Mouse (Mus musculus): ENCODE measurements at regions not wholly inside any gene's neighbourhood (a gene's known extent, or its start where the extent isn't known, plus 50 kb on each side); places are given as distances from the start of the nearest gene placed in this dataset.

- H3K36me3 ChIP-seq (ENCODE audit: control insufficient read depth, insufficient read depth, low read length) = no peaks in the 10 kb centered on the region
Observed at GRCm38 (mm10) chr14:45796665-45797319, 138.8 kb upstream of the Ddhd1 start.

GRCm38 (mm10) chr14:45797320-45797696 is 139.4 kb upstream of the Ddhd1 start:
- whole genome bisulfite sequencing = 93% methylated on average over 4 of the region's 4 CpGs
- DNase-seq (no peak), ATAC-seq (ENCODE audit: low FRiP score, low TSS enrichment) (no peak)
- Histone ChIP-seq H3K4me3 (replicated peaks; ENCODE audit: low read depth, low read length) (no peak overlapping the region), H3K27me3 (ENCODE audit: control insufficient read depth, insufficient read depth, low read length) (no peaks in the 10 kb centered on the region), H3K9me3 (ENCODE audit: control insufficient read depth, low read length) (no peaks in the 10 kb centered on the region), H3K27ac (replicated peaks; ENCODE audit: low read depth, low read length) (no peak overlapping the region), H3K9ac (replicated peaks; ENCODE audit: low read length) (no peak overlapping the region), H3K36me3 (ENCODE audit: control insufficient read depth, insufficient read depth, low read length) (no peaks in the 10 kb centered on the region), H3K4me1 (ENCODE audit: control insufficient read depth, insufficient read depth, low read length) (no peaks in the 10 kb centered on the region), H3K4me2 (ENCODE audit: low read length) (no peak overlapping the region)

More at GRCm38 (mm10) chr14:45796665-45797319, 138.8 kb upstream of the Ddhd1 start:
- Histone ChIP-seq H3K4me3 (replicated peaks; ENCODE audit: low read depth, low read length) (no peak overlapping the region), H3K27me3 (ENCODE audit: control insufficient read depth, insufficient read depth, low read length) (no peaks in the 10 kb centered on the region), H3K4me1 (ENCODE audit: control insufficient read depth, insufficient read depth, low read length) (no peaks in the 10 kb centered on the region), H3K4me2 (ENCODE audit: low read length) (no peak overlapping the region), H3K9ac (replicated peaks; ENCODE audit: low read length) (no peak overlapping the region), H3K27ac (replicated peaks; ENCODE audit: low read depth, low read length) (no peak overlapping the region), H3K9me3 (ENCODE audit: control insufficient read depth, low read length) (no peaks in the 10 kb centered on the region)
- 81% methylated on average over 10 of the region's 10 CpGs for WGBS
- DNase-seq (no peak), ATAC-seq (ENCODE audit: low FRiP score, low TSS enrichment) (no peak)

- 92% methylated on average over 2 of the region's 2 CpGs for WGBS
- H3K4me1 ChIP-seq (ENCODE audit: control insufficient read depth, insufficient read depth, low read length) = no peaks in the 10 kb centered on the region
- no peak for ATAC-seq (ENCODE audit: low FRiP score, low TSS enrichment)
Observed at GRCm38 (mm10) chr14:45799286-45799685, 141.3 kb upstream of the Ddhd1 start.

GRCm38 (mm10) chr14:45805950-45806349 is 148.0 kb upstream of the Ddhd1 start:
- H3K9ac ChIP-seq (replicated peaks; ENCODE audit: low read length) = no peak overlapping the region
- H3K9me3 ChIP-seq (ENCODE audit: control insufficient read depth, low read length) = no peaks in the 10 kb centered on the region
- 86% methylated on average over 3 of the region's 3 CpGs for WGBS
- no peaks in the 10 kb centered on the region for H3K4me1 ChIP-seq (ENCODE audit: control insufficient read depth, insufficient read depth, low read length)
- no peaks in the 10 kb centered on the region for H3K36me3 ChIP-seq (ENCODE audit: control insufficient read depth, insufficient read depth, low read length)
- H3K4me3 ChIP-seq (replicated peaks; ENCODE audit: low read depth, low read length) = no peak overlapping the region
- DNase-seq (no peak), ATAC-seq (ENCODE audit: low FRiP score, low TSS enrichment) (no peak)
- no peak overlapping the region for H3K4me2 ChIP-seq (ENCODE audit: low read length)
- no peak overlapping the region for H3K27ac ChIP-seq (replicated peaks; ENCODE audit: low read depth, low read length)
- no peaks in the 10 kb centered on the region for H3K27me3 ChIP-seq (ENCODE audit: control insufficient read depth, insufficient read depth, low read length)

More at GRCm38 (mm10) chr14:45799286-45799685, 141.3 kb upstream of the Ddhd1 start:
- Histone ChIP-seq H3K9me3 (ENCODE audit: control insufficient read depth, low read length) (no peaks in the 10 kb centered on the region), H3K9ac (replicated peaks; ENCODE audit: low read length) (no peak overlapping the region), H3K27me3 (ENCODE audit: control insufficient read depth, insufficient read depth, low read length) (no peaks in the 10 kb centered on the region), H3K4me3 (replicated peaks; ENCODE audit: low read depth, low read length) (no peak overlapping the region), H3K27ac (replicated peaks; ENCODE audit: low read depth, low read length) (no peak overlapping the region), H3K36me3 (ENCODE audit: control insufficient read depth, insufficient read depth, low read length) (no peaks in the 10 kb centered on the region), H3K4me2 (ENCODE audit: low read length) (no peak overlapping the region)
- DNase-seq = no peak

- Histone ChIP-seq H3K27ac (replicated peaks; ENCODE audit: low read depth, low read length) (no peak overlapping the region), H3K9ac (replicated peaks; ENCODE audit: low read length) (no peak overlapping the region), H3K4me3 (replicated peaks; ENCODE audit: low read depth, low read length) (no peak overlapping the region), H3K27me3 (ENCODE audit: control insufficient read depth, insufficient read depth, low read length) (no peaks in the 10 kb centered on the region), H3K4me1 (ENCODE audit: control insufficient read depth, insufficient read depth, low read length) (no peaks in the 10 kb centered on the region), H3K9me3 (ENCODE audit: control insufficient read depth, low read length) (no peaks in the 10 kb centered on the region), H3K36me3 (ENCODE audit: control insufficient read depth, insufficient read depth, low read length) (no peaks in the 10 kb centered on the region), H3K4me2 (ENCODE audit: low read length) (no peak overlapping the region)
- DNase-seq (no peak), ATAC-seq (ENCODE audit: low FRiP score, low TSS enrichment) (no peak)
- WGBS = 88% methylated on average over 7 of the region's 7 CpGs
Observed at GRCm38 (mm10) chr14:45806726-45807280, 148.9 kb upstream of the Ddhd1 start.

GRCm38 (mm10) chr14:45807767-45808166 is 149.8 kb upstream of the Ddhd1 start:
- Histone ChIP-seq H3K9me3 (ENCODE audit: control insufficient read depth, low read length) (no peaks in the 10 kb centered on the region), H3K4me2 (ENCODE audit: low read length) (no peak overlapping the region), H3K27me3 (ENCODE audit: control insufficient read depth, insufficient read depth, low read length) (no peaks in the 10 kb centered on the region), H3K4me3 (replicated peaks; ENCODE audit: low read depth, low read length) (no peak overlapping the region), H3K27ac (replicated peaks; ENCODE audit: low read depth, low read length) (no peak overlapping the region), H3K9ac (replicated peaks; ENCODE audit: low read length) (no peak overlapping the region), H3K36me3 (ENCODE audit: control insufficient read depth, insufficient read depth, low read length) (no peaks in the 10 kb centered on the region), H3K4me1 (ENCODE audit: control insufficient read depth, insufficient read depth, low read length) (no peaks in the 10 kb centered on the region)
- ATAC-seq (ENCODE audit: low FRiP score, low TSS enrichment) (no peak), DNase-seq (no peak)
- WGBS = 94% methylated on average over 7 of the region's 7 CpGs

GRCm38 (mm10) chr14:45809491-45809890 is 151.5 kb upstream of the Ddhd1 start:
- WGBS = 90% methylated on average over 7 of the region's 7 CpGs
- Histone ChIP-seq H3K9ac (replicated peaks; ENCODE audit: low read length) (no peak overlapping the region), H3K27me3 (ENCODE audit: control insufficient read depth, insufficient read depth, low read length) (no peaks in the 10 kb centered on the region)

GRCm38 (mm10) chr14:45810101-45810500 is 152.2 kb upstream of the Ddhd1 start:
- WGBS = 78% methylated on average over 4 of the region's 4 CpGs

More at GRCm38 (mm10) chr14:45809491-45809890, 151.5 kb upstream of the Ddhd1 start:
- ATAC-seq (ENCODE audit: low FRiP score, low TSS enrichment) (no peak), DNase-seq (no peak)
- no peak overlapping the region for H3K4me2 ChIP-seq (ENCODE audit: low read length)
- H3K27ac ChIP-seq (replicated peaks; ENCODE audit: low read depth, low read length) = no peak overlapping the region
- H3K4me1 ChIP-seq (ENCODE audit: control insufficient read depth, insufficient read depth, low read length) = no peaks in the 10 kb centered on the region
- H3K36me3 ChIP-seq (ENCODE audit: control insufficient read depth, insufficient read depth, low read length) = no peaks in the 10 kb centered on the region
- no peaks in the 10 kb centered on the region for H3K9me3 ChIP-seq (ENCODE audit: control insufficient read depth, low read length)
- no peak overlapping the region for H3K4me3 ChIP-seq (replicated peaks; ENCODE audit: low read depth, low read length)

GRCm38 (mm10) chr14:45810630-45811029 is 152.7 kb upstream of the Ddhd1 start:
- Histone ChIP-seq H3K27ac (replicated peaks; ENCODE audit: low read depth, low read length) (no peak overlapping the region), H3K4me3 (replicated peaks; ENCODE audit: low read depth, low read length) (no peak overlapping the region), H3K9ac (replicated peaks; ENCODE audit: low read length) (no peak overlapping the region), H3K27me3 (ENCODE audit: control insufficient read depth, insufficient read depth, low read length) (no peaks in the 10 kb centered on the region), H3K4me1 (ENCODE audit: control insufficient read depth, insufficient read depth, low read length) (no peaks in the 10 kb centered on the region), H3K9me3 (ENCODE audit: control insufficient read depth, low read length) (no peaks in the 10 kb centered on the region), H3K4me2 (ENCODE audit: low read length) (no peak overlapping the region), H3K36me3 (ENCODE audit: control insufficient read depth, insufficient read depth, low read length) (no peaks in the 10 kb centered on the region)
- DNase-seq (no peak), ATAC-seq (ENCODE audit: low FRiP score, low TSS enrichment) (no peak)
- 89% methylated on average over 3 of the region's 3 CpGs for WGBS

More at GRCm38 (mm10) chr14:45810101-45810500, 152.2 kb upstream of the Ddhd1 start:
- DNase-seq (no peak), ATAC-seq (ENCODE audit: low FRiP score, low TSS enrichment) (no peak)
- Histone ChIP-seq H3K27ac (replicated peaks; ENCODE audit: low read depth, low read length) (no peak overlapping the region), H3K4me2 (ENCODE audit: low read length) (no peak overlapping the region), H3K27me3 (ENCODE audit: control insufficient read depth, insufficient read depth, low read length) (no peaks in the 10 kb centered on the region), H3K36me3 (ENCODE audit: control insufficient read depth, insufficient read depth, low read length) (no peaks in the 10 kb centered on the region), H3K4me3 (replicated peaks; ENCODE audit: low read depth, low read length) (no peak overlapping the region), H3K9ac (replicated peaks; ENCODE audit: low read length) (no peak overlapping the region), H3K9me3 (ENCODE audit: control insufficient read depth, low read length) (no peaks in the 10 kb centered on the region), H3K4me1 (ENCODE audit: control insufficient read depth, insufficient read depth, low read length) (no peaks in the 10 kb centered on the region)

All from midbrain, embryonic 14.5 days (tissue).